Mouse (Mus musculus) layer of hippocampus, adult 2 months (tissue): ENCODE measurements around the gene Adssl1. TPM values are rescaled to one million over a fixed set of nuclear protein-coding genes. Genes with fewer than 3 reads are reported as not detected.

Experiments
- DNase-seq, 2 experiments: peaks; one replicate each; pipeline ENCODE4 v3.0.0; 2022; ENCODE audit warnings: low spot score in 2 of 2
- H3K27ac ChIP-seq: fragments of 200-600 bp; 2 replicates; pipeline ENCODE4 v1.8.1; 2022
- H3K4me3 ChIP-seq: fragments of 200-600 bp; 2 replicates; pipeline ENCODE4 v1.8.1; 2022; ENCODE audit warnings: mild to moderate bottlenecking
- CTCF ChIP-seq: fragments of 200-600 bp; conservative IDR thresholded peaks from 2 replicates; pipeline ENCODE4 v1.8.1; 2022; ENCODE audit warnings: antibody characterized with exemption, mild to moderate bottlenecking, moderate library complexity
- total RNA-seq, 2 experiments: library from RNA; stranded (reverse); gene quantifications; 2 replicates each; pipeline ENCODE4 v1.2.3; 2021

Gene Adssl1
- total RNA-seq, 2 experiments from 2014 or later = 10.1 to 10.6 TPM

DNA sequence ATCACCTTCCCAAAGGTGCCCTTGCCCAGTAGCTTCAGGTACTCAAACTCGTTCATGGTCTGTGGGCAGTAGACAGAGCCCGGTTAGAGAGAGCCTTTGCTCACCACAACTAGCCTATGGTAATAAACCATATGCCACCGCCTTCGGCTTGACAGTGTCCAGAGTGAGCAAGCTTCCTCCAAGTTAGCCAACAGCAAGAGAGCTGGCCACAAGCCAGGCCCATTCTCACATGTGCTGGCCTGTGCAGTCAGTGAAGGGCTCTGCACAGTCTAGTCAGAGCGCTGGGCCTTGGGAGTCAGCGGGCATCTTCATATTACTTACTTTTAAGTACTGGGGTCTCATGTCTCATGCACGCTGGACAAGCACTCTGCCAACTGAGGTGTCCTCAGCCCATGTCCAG, 38.8 kb downstream of the Adssl1 start:
- no peak overlapping the region for H3K4me3 ChIP-seq
- H3K27ac ChIP-seq = no peak overlapping the region
- no peak for TF ChIP-seq CTCF
- no peak for DNase-seq

DNA sequence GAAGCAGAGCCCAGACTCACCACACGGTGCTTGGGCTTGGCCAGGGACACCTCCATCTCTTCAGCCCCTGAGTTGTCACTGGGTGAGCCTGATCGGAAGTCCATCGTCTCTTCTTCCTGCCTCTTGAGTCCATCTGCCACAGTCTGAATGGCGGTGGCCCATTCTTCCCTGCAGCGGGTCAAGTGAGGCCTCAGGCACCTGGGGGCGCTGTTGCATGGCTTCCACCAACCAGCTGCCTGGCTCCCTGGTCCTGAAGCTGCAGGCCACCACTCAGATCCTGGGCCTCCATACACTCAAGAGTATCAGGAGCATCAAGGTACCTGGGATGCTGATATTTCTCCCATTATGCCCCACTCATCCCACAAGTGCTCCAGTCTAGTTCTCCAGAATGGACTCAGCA, 39.3 kb downstream of the Adssl1 start:
- peak; percentile 86 for TF ChIP-seq CTCF
- Histone ChIP-seq H3K4me3 (no peak overlapping the region), H3K27ac (no peak overlapping the region)
- DNase-seq = peak in 1 of 2 experiments; percentile 71

DNA sequence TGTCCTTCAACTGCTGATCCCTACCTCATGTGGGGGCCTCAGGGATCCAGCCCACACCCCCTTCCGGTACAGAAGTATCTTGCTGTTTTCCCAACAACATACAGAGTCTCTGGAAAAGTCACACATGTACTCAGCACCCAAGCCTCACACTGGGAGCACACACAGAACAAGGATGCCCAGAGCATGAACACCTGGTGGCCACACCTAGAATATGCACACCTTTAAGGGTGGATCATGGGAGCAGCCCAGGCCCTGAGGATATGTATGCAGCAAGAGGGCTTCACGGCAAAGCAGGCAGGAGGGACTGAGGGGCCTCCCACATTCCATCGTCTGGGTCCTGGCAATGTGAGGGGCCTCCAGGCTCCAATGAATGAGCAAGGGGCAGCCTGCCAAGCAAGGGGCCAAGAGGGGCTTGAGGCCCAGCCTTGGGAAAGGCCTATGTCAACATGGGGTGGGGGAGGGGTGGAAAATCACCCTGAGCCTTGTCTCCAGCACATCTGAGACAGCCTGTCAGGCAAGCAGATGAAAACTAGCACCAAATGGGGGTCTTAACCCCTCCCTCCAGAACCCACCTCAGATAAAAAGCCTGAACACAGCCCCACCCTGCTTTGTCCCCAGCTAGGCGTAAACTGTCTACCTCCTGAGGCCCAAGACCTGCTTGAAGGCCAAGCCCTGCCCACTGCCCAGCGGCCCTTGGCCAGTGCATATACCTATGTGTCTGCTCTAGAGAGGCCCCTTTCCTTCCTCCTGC, 40.9 kb downstream of the Adssl1 start:
- TF ChIP-seq CTCF = no peak

DNA sequence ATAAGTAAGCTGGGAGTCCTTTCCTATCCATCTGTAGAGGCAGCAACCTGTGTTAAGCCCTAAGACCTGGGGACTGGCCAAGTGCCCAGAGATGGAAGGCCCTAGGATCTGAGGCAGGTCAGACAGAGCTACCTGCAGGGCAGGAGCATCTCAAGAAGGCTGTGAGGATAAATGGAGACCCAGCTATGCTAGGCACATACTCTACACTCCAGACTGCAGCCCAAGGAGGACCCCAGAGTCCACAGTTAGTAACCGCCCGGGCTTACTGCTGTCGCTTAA, 41.4 kb downstream of the Adssl1 start:
- TF ChIP-seq CTCF = no peak
- no peak overlapping the region for H3K27ac ChIP-seq
- DNase-seq = no peak
- no peak overlapping the region for H3K4me3 ChIP-seq

More for the DNA sequence above, 40.9 kb downstream of the Adssl1 start:
- Histone ChIP-seq H3K4me3 (no peak overlapping the region), H3K27ac (no peak overlapping the region)
- DNase-seq = no peak

DNA sequence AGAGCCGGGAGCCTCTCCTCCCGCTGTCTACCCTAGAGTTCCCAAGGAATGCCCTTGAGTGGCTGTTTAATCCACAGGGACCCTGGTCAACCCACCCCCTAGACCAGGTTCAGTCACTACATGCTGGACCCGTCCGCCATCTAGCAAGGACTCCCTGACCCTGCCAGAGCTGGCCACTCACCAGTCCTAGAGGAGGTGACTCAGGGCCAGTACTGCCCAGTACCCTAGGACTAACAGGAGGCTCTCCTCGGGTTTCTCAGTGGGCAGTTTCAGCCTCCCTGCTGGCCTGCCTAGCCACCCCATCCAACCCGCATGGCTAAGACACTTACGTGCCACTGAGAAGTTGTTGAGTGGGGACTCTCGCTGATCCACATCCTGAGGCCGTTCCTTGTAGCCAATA, 42.0 kb downstream of the Adssl1 start:
- H3K4me3 ChIP-seq = no peak overlapping the region
- H3K27ac ChIP-seq = no peak overlapping the region
- DNase-seq = no peak
- no peak for TF ChIP-seq CTCF

DNA sequence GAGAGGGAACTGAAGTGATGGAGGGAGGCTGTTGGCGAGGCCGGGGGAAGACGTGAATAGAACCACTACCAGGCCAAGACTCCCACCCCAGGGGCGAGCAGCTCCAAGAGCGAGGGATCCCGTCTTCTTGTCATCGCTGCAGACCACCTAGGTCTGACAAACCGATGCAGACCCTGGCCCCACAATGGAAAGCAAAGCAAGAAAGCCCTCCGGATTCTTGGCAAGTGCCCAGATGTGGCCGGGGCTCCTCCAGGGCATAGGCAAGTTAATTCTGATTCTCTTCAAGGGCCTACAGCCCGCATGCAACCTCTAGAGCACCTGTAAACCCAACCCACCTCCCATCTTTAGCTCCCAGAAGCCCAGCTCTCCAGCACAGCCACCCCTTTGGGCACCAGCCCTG, 43.5 kb downstream of the Adssl1 start:
- TF ChIP-seq CTCF = no peak

DNA sequence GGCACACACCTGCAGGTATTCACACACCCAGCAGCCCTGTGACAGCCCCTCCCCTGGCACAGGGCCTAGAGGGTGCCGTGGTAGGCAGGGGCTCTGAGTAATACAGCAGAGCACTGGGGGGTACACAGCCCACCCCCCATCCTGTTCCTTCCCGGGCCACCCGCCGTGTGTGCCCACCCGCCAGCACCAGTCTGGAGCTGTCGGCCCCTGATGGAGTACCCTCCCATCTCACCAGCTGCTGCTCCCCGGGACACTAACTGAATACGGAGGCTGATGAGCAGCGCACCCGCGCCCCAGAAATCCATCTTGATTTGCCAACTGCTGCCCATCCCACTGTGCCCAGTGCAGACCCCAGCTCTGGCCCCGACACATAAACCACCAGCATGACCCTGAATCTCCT, 43.9 kb downstream of the Adssl1 start:
- no peak for TF ChIP-seq CTCF
- Histone ChIP-seq H3K27ac (peak overlapping the region; percentile 39; the same call in 1 of the 2 replicates), H3K4me3 (no peak overlapping the region)
- DNase-seq = no peak

More for the DNA sequence above, 43.5 kb downstream of the Adssl1 start:
- H3K4me3 ChIP-seq = no peak overlapping the region
- H3K27ac ChIP-seq = peak overlapping the region; percentile 39
- no peak for DNase-seq

DNA sequence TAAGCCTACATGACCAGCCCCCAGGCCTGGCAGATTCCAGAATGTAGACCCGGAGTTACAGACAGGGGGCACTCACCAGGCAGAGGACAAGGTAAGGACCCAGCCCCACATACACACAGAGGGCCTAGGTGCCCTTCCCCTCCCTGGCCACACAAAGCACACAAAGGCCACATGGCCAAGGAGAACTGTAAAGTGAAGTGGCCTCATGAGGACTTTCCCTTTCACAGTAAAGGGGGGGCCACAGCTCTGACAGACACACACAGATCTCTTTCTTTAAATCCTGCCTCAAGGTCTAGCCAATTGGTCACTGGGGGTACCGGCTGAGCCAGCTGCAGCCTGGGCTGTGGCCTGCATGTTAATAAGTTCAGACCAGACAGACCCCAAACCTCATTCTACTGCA, 44.3 kb downstream of the Adssl1 start:
- H3K4me3 ChIP-seq = no peak overlapping the region
- TF ChIP-seq CTCF = peak; percentile 29
- DNase-seq = no peak
- H3K27ac ChIP-seq = peak overlapping the region; percentile 39; the same call in 1 of the 2 replicates

DNA sequence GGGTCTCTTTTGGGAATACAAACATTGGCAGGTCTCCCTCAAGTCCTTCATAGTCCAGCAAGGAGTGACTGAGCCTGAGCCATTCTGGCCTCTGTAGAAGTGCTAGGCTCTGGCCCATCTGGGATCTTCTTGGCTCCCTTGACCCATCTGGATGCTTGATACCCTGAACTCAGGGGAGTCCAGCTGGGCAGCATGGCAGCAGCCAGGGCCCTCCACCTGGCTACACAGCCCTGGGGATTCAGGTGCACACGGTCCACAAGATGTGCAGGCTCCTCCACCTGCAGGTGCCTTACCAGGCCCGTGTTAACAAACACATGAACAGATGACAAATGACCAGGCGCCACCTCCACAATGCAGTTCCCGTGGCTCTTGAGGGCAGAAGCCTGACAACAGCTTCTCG, 44.8 kb downstream of the Adssl1 start:
- no peak for DNase-seq
- H3K27ac ChIP-seq = peak overlapping the region; percentile 54; the same call in 1 of the 2 replicates
- H3K4me3 ChIP-seq = no peak overlapping the region
- no peak for TF ChIP-seq CTCF

DNA sequence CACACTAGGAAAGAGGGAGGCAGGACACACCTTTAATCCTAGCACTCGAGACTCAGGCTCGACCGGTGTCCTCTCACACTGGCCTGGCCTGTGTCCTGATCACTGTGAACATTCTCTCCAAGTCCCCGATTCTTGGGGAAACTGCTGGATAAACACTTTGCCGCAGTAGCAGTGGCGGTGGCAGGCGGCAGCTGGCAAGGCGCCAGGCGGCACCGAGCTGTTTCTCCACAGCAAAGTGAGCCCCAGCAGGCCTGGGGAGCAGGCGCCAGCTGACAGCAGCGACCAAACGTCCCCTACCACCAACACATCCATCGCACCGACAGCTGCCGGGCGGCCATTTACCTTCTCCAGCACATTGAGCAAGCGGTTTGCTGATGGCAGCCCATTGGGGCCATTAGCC, 45.6 kb downstream of the Adssl1 start:
- peak overlapping the region; percentile 54 for H3K27ac ChIP-seq
- H3K4me3 ChIP-seq = peak overlapping the region; percentile 7; the same call in 1 of the 2 replicates
- peak; percentile 74 for DNase-seq
- no peak for TF ChIP-seq CTCF

DNA sequence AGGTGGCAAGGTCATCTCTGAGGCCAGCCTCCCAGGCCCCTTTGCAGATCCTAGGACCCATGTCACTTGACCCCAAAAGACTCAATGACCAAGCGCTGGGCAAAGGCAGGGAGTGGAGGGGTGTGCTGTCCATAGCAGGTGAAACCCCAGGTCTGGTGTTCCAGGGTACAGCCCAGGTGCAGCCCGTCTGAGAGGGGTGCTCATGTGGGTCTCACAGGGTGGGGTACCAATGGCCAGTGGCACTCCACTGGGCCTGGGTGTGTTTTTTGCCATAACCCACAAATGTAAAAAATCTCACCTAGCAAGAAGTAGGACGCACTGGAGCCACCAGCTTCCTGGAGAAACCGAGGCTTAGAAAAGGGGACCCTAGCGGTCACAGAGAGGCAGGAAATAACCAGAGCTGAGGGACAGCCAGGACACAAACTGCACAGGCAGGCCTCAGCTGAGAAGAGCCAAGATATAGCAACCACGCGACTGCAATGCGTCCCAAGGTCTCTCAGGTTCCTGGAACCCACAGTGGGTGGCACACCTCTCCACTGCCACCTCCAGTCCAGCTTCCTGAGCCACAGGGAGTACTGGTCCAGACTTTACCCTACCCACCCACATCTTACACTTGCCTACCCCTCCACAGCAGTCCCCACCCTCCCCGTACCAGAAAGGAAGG, 46.2 kb downstream of the Adssl1 start:
- 0 out of 2 replicates have a peak, but pooled peaks have one; percentile 13 for TF ChIP-seq CTCF
- peak overlapping the region; percentile 54 for H3K27ac ChIP-seq
- H3K4me3 ChIP-seq = no peak overlapping the region; the same call in 1 of the 2 replicates
- no peak for DNase-seq

DNA sequence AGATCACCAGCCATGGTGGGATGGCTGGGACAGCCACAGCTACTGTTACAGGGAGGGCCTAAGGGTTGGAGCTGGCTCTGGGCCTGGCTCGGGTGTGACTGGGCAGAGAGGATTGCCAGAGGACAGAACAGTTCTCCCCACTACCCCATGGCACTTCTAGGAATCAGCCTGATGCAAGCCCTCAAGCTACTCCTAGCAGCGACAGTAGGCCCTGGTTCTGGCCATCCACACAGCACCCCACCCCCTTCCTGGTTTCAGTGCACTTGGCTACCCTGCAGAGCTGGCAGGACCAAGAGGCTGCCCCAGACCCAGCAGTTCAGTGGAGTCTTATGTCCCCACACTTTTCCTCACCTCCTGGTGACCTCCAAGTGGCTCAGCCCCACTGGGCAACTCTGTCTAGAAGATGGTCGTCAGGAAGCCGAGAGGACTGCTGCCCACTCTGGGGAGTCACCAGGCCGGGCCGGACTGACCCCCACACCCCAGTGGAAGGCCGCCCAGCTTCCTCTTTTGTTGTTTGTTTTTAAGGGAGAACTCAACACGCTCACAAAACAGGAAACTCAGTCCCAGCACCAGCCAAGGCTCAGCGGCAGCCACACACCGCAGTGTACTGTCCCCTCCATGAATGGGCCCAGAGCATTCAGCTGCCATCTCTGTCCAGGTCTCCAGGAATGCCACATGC, 47.9 kb downstream of the Adssl1 start:
- no peak for DNase-seq
- no peak overlapping the region for H3K4me3 ChIP-seq
- TF ChIP-seq CTCF = no peak
- H3K27ac ChIP-seq = peak overlapping the region; percentile 79

DNA sequence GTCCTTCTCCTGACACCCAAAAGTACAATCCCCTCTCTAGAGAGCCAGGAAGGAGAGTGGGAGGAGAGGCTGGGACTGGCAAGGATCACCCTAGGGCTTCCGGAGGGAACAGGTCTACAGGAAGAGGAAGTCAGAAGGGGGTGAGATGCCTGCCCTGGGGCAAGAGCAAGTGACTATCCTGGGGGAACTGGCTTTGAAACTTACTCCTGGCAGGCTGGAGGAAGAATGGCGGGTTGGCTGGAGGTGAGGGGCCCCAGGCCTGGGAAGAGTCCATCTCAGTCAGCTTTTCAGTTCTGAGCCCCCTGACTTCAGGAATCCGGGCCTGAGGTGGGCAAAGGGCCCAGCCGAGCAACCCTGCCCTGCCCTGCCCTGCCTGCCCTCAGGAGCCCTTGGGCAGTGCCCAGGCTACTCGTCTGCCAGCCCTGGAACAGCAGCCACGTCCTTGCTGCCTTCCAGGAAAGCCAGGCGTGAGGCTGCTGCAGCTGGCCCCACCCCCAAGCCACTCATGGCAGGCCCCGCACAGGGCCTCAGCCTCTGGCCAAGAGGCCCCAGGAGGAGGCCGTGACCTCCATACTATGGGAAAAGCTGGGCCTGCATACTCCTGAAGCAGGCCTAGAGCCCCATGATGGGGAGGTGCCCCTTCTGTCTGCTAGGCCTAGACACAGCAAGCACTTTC, 51.0 kb downstream of the Adssl1 start:
- no peak for TF ChIP-seq CTCF
- no peak for DNase-seq
- H3K27ac ChIP-seq = no peak overlapping the region
- no peak overlapping the region for H3K4me3 ChIP-seq
